Comparison of ENCODE assay signal across 10 mouse cellular contexts in genomic region chr11:103344494-103345332, GRCm38 (mm10). TPM values are rescaled to one million over a fixed set of nuclear protein-coding genes. Genes with fewer than 3 reads are reported as not detected.
A peak's percentile ranks its signal among the peaks of the same experiment; 100 is the strongest.
DNase-seq lines count a peak whose midpoint lies in the region; ATAC-seq and TF ChIP-seq lines count a peak whose summit lies in the region.
"Had no signal": no experiment of that assay in that cellular context is flagged by ENCODE, and none has a peak within 500 bp of the region (broad histone marks: within the 10 kb centered on the region; RNA-seq: fewer than 3 reads in every experiment).

No protein-coding gene starts in this region.

- no peak for TF ChIP-seq CTCF in kidney, adult 2 months (conservative IDR thresholded peaks at IDR 0.05; ENCODE audit: insufficient read depth, insufficient read length, low read depth, low read length)
- no peak for TF ChIP-seq CTCF in liver, postnatal 0 days (IDR thresholded peaks at IDR 0.05; ENCODE audit: low read depth)

- no peak for ATAC-seq in liver, postnatal 0 days

- no peaks in the 10 kb centered on the region for H3K9me3 ChIP-seq in liver, postnatal 0 days (ENCODE audit: low read length)
- H3K9me3 ChIP-seq: embryonic facial prominence, embryonic 13.5 days had no signal

- H3K27ac ChIP-seq in kidney, adult 2 months (ENCODE audit: insufficient read depth, low read depth, low read length), result peak overlapping the region; percentile 8
- H3K27ac ChIP-seq in liver, postnatal 0 days (ENCODE audit: low read depth), result peak overlapping the region; percentile 72
- H3K27ac ChIP-seq: embryonic facial prominence, embryonic 13.5 days had no signal

- no peak for DNase-seq in kidney, adult 2 months
- no peak for DNase-seq in kidney, adult 11 months
- DNase-seq in T-cell, adult 2 months (ENCODE audit: low spot score), result peak; percentile 71
- DNase-seq in liver, postnatal 0 days, result no peak
- peak; percentile 69 to 73 for DNase-seq in thymus, adult 18-20 months
- DNase-seq in MN1 (ENCODE audit: low spot score), result no peak
- no peak for DNase-seq in adrenal gland, adult 2 months
- DNase-seq in layer of hippocampus, adult 11-12 months (ENCODE audit: low spot score), result no peak
- DNase-seq: kidney, postnatal 10 days had no signal

- no peak for TF ChIP-seq EP300 in liver, postnatal 0 days (IDR thresholded peaks at IDR 0.05; ENCODE audit: low read depth)

- no peak overlapping the region for H3K4me3 ChIP-seq in kidney, adult 2 months (ENCODE audit: insufficient read depth, low read depth, low read length)
- H3K4me3 ChIP-seq in liver, postnatal 0 days (ENCODE audit: low read depth, low read length), result peak overlapping the region; percentile 38
- H3K4me3 ChIP-seq: embryonic facial prominence, embryonic 13.5 days had no signal

- H3K27me3 ChIP-seq in kidney, adult 2 months (replicated peaks; ENCODE audit: control insufficient read depth, insufficient read depth, low read length), result no peaks in the 10 kb centered on the region
- H3K27me3 ChIP-seq in liver, postnatal 0 days (ENCODE audit: insufficient read depth, low read length), result no peaks in the 10 kb centered on the region
- H3K27me3 ChIP-seq: embryonic facial prominence, embryonic 13.5 days had no signal

- TF ChIP-seq POLR2A in kidney, adult 2 months (IDR thresholded peaks at IDR 0.05; ENCODE audit: low read depth, low read length), result no peak

- peaks cover 33% of the 10 kb centered on the region for H3K4me1 ChIP-seq in kidney, adult 2 months (ENCODE audit: control insufficient read depth, insufficient read depth, low read length)
- H3K4me1 ChIP-seq in liver, postnatal 0 days (ENCODE audit: insufficient read depth), result peaks cover 31% of the 10 kb centered on the region

- 66% methylated on average over 19 of the region's 19 CpGs for WGBS in kidney, adult 2 months
- 32% methylated on average over 19 of the region's 19 CpGs for WGBS in liver, postnatal 0 days (ENCODE audit: insufficient replicate concordance)

- H3K36me3 ChIP-seq in kidney, adult 2 months (ENCODE audit: control insufficient read depth, insufficient read depth, low read length), result no peaks in the 10 kb centered on the region
- no peaks in the 10 kb centered on the region for H3K36me3 ChIP-seq in liver, postnatal 0 days (replicated peaks; ENCODE audit: insufficient read depth, low read length)
- H3K36me3 ChIP-seq: embryonic facial prominence, embryonic 13.5 days had no signal

- H3K4me2 ChIP-seq in liver, postnatal 0 days (ENCODE audit: low read depth, low read length), result peak overlapping the region; percentile 64
- H3K4me2 ChIP-seq: embryonic facial prominence, embryonic 13.5 days had no signal

- peak overlapping the region; percentile 34 for H3K9ac ChIP-seq in liver, postnatal 0 days (replicated peaks)
- H3K9ac ChIP-seq: embryonic facial prominence, embryonic 13.5 days had no signal

RNA-seq across cellular contexts. Expression of gene Arhgap27, which starts 18.8 kb away (rescaled TPM):
- polyA plus RNA-seq in kidney, adult 2 months (2012; rRNA removed), result 38.4 and 46.8 TPM in 2 replicates
- 3.2 and 3.3 TPM in 2 replicates for polyA plus RNA-seq in liver, postnatal 0 days (2015; fragmentation: Nextera tagmentation; extraction: Ambion mirVana)
- total RNA-seq in adrenal gland, adult 2 months (2021), result 10 to 100 TPM; 10.3 to 12.2 TPM
- polyA plus RNA-seq in adrenal gland, adult 2 months (2012; rRNA removed), result 34.7 and 42.5 TPM in 2 replicates

Comparison
In these comparisons a context has a peak if more than half of its experiments do, and no peak if none do; other contexts are left out.
1. DNase-seq: peak in T-cell, adult 2 months (single experiment) and thymus, adult 18-20 months (2 of 2); none in kidney, adult 2 months (single experiment), kidney, adult 11 months (single experiment), liver, postnatal 0 days (single experiment), MN1 (single experiment), adrenal gland, adult 2 months (single experiment) and layer of hippocampus, adult 11-12 months (single experiment).